Mouse (Mus musculus) CH12.LX (cell line): ENCODE measurements around the gene Srd5a3.
"Not testable (repeated sequence)": the region's sequence is repeated elsewhere in the genome, so short reads cannot be mapped to it uniquely, and the experiment has no call there.

Experiments
- CHD1 ChIP-seq: IDR thresholded peaks from 2 replicates; pipeline ENCODE4 v1.6.1; 2012; ENCODE audit warnings: low read depth, low read length, improper control_type of control experiment, inconsistent platforms
- CTCF ChIP-seq, 2 experiments: IDR thresholded peaks in 1 of 2; conservative IDR thresholded peaks in 1 of 2; 2 replicates each; pipeline ENCODE4 v1.5.1; 2011 to 2012; ENCODE audit warnings: low read depth in 2 of 2, low read length in 2 of 2, improper control_type of control experiment in 1 of 2, inconsistent platforms in 1 of 2, mild to moderate bottlenecking in 1 of 2, moderate library complexity in 1 of 2
- E2F4 ChIP-seq: IDR thresholded peaks from 2 replicates; pipeline ENCODE4 v1.6.1; 2011; ENCODE audit warnings: low read depth, low read length, improper control_type of control experiment; ENCODE audit not compliant: insufficient replicate concordance
- GABPA ChIP-seq: IDR thresholded peaks from 2 replicates; pipeline ENCODE4 v1.6.1; 2012; ENCODE audit warnings: low read depth, low read length, improper control_type of control experiment, inconsistent platforms; ENCODE audit not compliant: insufficient replicate concordance
- JUND ChIP-seq: conservative IDR thresholded peaks from 2 replicates; pipeline ENCODE4 v1.6.1; 2011; ENCODE audit warnings: low read depth, low read length, improper control_type of control experiment
- MAX ChIP-seq: IDR thresholded peaks from 2 replicates; pipeline ENCODE4 v1.6.1; 2011; ENCODE audit warnings: low read length, improper control_type of control experiment
- MAZ ChIP-seq: IDR thresholded peaks from 2 replicates; pipeline ENCODE4 v1.6.1; 2012; ENCODE audit warnings: low read depth, mild to moderate bottlenecking, inconsistent platforms, low read length, improper control_type of control experiment, moderate library complexity
- NRF1 ChIP-seq: IDR thresholded peaks from 2 replicates; pipeline ENCODE4 v1.6.1; 2014; ENCODE audit warnings: low read depth, mild to moderate bottlenecking, inconsistent platforms, low read length, improper control_type of control experiment, moderate library complexity
- POLR2A ChIP-seq: IDR thresholded peaks from 2 replicates; pipeline ENCODE4 v1.6.1; 2011; ENCODE audit warnings: low read depth, mild to moderate bottlenecking, improper control_type of control experiment, low read length
- POLR2AphosphoS2 ChIP-seq: IDR thresholded peaks from 2 replicates; pipeline ENCODE4 v1.6.1; 2011; ENCODE audit warnings: low read depth, low read length, improper control_type of control experiment
- RAD21 ChIP-seq: IDR thresholded peaks from 2 replicates; pipeline ENCODE4 v1.6.1; 2011; ENCODE audit warnings: low read depth, mild to moderate bottlenecking, low read length, improper control_type of control experiment, moderate library complexity
- TBP ChIP-seq: conservative IDR thresholded peaks from 2 replicates; pipeline ENCODE4 v1.6.1; 2011; ENCODE audit warnings: low read depth, low read length, improper control_type of control experiment

- TF ChIP-seq POLR2A; CTCF (conservative IDR thresholded peaks at IDR 0.05 in 1 of 2, IDR thresholded peaks at IDR 0.05 in 1 of 2; ENCODE audit: low read depth in 2 of 2, low read length in 2 of 2); RAD21; MAZ; GABPA; NRF1; MAX; TBP; JUND; CHD1; E2F4; POLR2AphosphoS2: not testable (repeated sequence)
Observed at GRCm38 (mm10) chr5:76103809-76104208, 36.3 kb upstream of the Srd5a3 start.
